Mouse (Mus musculus) heart, adult 2 months (tissue): ENCODE measurements at regions not wholly inside any gene's neighbourhood (a gene's known extent, or its start where the extent isn't known, plus 50 kb on each side); places are given as distances from the start of the nearest gene placed in this dataset.

Experiments used
- CTCF ChIP-seq: fragments of 200-600 bp; IDR thresholded peaks from 2 replicates; pipeline ENCODE4 v1.8.1; 2022; ENCODE audit warnings: antibody characterized with exemption, mild to moderate bottlenecking, moderate library complexity
- EP300 ChIP-seq: fragments of 200-500 bp; IDR thresholded peaks from 2 replicates; pipeline ENCODE4 v1.6.1; 2011; ENCODE audit warnings: low read depth, low read length, control low read depth; ENCODE audit not compliant: insufficient read depth
- POLR2A ChIP-seq: fragments of 200-500 bp; IDR thresholded peaks from 2 replicates; pipeline ENCODE4 v1.6.1; 2011; ENCODE audit warnings: mild to moderate bottlenecking, low read depth, low read length, control low read depth; ENCODE audit not compliant: insufficient read depth

DNA sequence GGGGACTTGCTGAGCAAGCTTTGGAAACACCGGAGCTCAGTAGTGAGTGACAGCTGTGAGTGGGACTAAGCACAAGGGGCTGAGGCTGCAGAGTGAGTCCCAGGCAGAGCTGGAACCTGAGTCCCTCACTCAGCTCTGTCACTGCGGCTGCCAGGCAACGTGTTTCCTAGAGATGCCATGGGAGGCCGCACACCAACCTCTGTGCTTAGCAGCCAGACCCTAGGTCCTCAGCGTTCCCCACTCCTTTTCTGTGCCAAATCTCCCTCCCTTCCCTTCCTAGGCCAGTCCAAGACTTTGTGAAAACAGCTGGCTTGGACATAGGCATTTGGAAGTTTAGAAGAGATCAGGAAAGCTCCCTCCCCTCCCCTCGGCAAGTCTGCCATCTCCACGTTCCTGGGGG lies 78.9 kb downstream of the Gm26897 start:
- TF ChIP-seq CTCF (no peak), EP300 (no peak), POLR2A (no peak)
